Mouse (Mus musculus) frontal cortex, postnatal 25 days (tissue): ENCODE measurements around the gene Angpt4.

Experiments
- DNase-seq, 2 experiments: peaks; one replicate each; pipeline ENCODE4 v3.0.0; 2022; ENCODE audit warnings: low spot score in 2 of 2

Gene Angpt4

GRCm38 (mm10) chr2:151914120-151914519, 3.1 kb downstream of the Angpt4 start:
- no peak for DNase-seq

GRCm38 (mm10) chr2:151915111-151915510, 4.1 kb downstream of the Angpt4 start:
- DNase-seq: no peak

GRCm38 (mm10) chr2:151916061-151916831, 5.2 kb downstream of the Angpt4 start:
- no peak for DNase-seq

GRCm38 (mm10) chr2:151919140-151919539, 8.1 kb downstream of the Angpt4 start:
- DNase-seq: no peak

- DNase-seq: no peak
These were observed 10.1 kb downstream of the Angpt4 start for GRCm38 (mm10) chr2:151921068-151921467.

GRCm38 (mm10) chr2:151921596-151921995, 10.6 kb downstream of the Angpt4 start:
- DNase-seq: no peak

- DNase-seq: no peak
These were observed 13.3 kb downstream of the Angpt4 start for GRCm38 (mm10) chr2:151924276-151924675.

GRCm38 (mm10) chr2:151925715-151926114, 14.7 kb downstream of the Angpt4 start:
- DNase-seq: no peak

GRCm38 (mm10) chr2:151927103-151927502, 16.1 kb downstream of the Angpt4 start:
- DNase-seq: no peak

- peak; percentile 74 to 83 for DNase-seq
These were observed 19.5 kb downstream of the Angpt4 start for GRCm38 (mm10) chr2:151930389-151931074.

GRCm38 (mm10) chr2:151937893-151938292, 26.9 kb downstream of the Angpt4 start:
- no peak for DNase-seq

GRCm38 (mm10) chr2:151938780-151939200, 27.8 kb downstream of the Angpt4 start:
- no peak for DNase-seq

GRCm38 (mm10) chr2:151939651-151940420, 28.8 kb downstream of the Angpt4 start:
- no peak for DNase-seq

GRCm38 (mm10) chr2:151941269-151941668, 30.3 kb downstream of the Angpt4 start:
- no peak for DNase-seq

GRCm38 (mm10) chr2:151944106-151944505, 33.1 kb downstream of the Angpt4 start:
- DNase-seq: no peak

- no peak for DNase-seq
These were observed 36.6 kb downstream of the Angpt4 start for GRCm38 (mm10) chr2:151947617-151948016.

- DNase-seq: no peak
These were observed 37.3 kb downstream of the Angpt4 start for GRCm38 (mm10) chr2:151948311-151948710.

- no peak for DNase-seq
These were observed 38.2 kb downstream of the Angpt4 start for GRCm38 (mm10) chr2:151949082-151949774.

GRCm38 (mm10) chr2:151953665-151954064, 42.7 kb downstream of the Angpt4 start:
- no peak for DNase-seq

GRCm38 (mm10) chr2:151956500-151957137, 45.6 kb downstream of the Angpt4 start:
- no peak for DNase-seq

- no peak for DNase-seq
These were observed 48.3 kb downstream of the Angpt4 start for GRCm38 (mm10) chr2:151959274-151959673.
